Mouse (Mus musculus): ENCODE results near the gene Otogl. TPM values are rescaled to one million over a fixed set of nuclear protein-coding genes. Genes with fewer than 3 reads are reported as not detected.
A peak's percentile ranks its signal among the peaks of the same experiment; 100 is the strongest.

The Otogl gene
- polyA plus RNA-seq (2011; ENCODE audit: insufficient read depth, insufficient read length, low replicate concordance, missing spikeins), result not detected in 2 replicates

GRCm38 (mm10) chr10:107912084-107912573 lies at the start of gene Otogl:
TSS of gene Otogl (minus strand) at chr10:107912134.
- no peak within 1 kb of the TSS for H3K27ac ChIP-seq (ENCODE audit: control insufficient read depth, insufficient read depth, low read depth, low read length, poor library complexity)
- WGBS, result 67% methylated on average over 7 of the region's 7 CpGs
- TF ChIP-seq POLR2A (IDR thresholded peaks at IDR 0.05; ENCODE audit: borderline replicate concordance, control insufficient read depth, low read depth, low read length), result no peak
- H3K4me1 ChIP-seq (ENCODE audit: control insufficient read depth, insufficient read depth, low read length), result no peaks in the 10 kb centered on the region
- no peak within 1 kb of the TSS for H3K4me3 ChIP-seq (replicated peaks; ENCODE audit: control insufficient read depth, low read depth, low read length)

GRCm38 (mm10) chr10:107956588-107956987 lies 44.7 kb upstream of the Otogl start:
- Histone ChIP-seq H3K4me3 (replicated peaks; ENCODE audit: control insufficient read depth, low read depth, low read length) (no peak overlapping the region), H3K27ac (ENCODE audit: control insufficient read depth, insufficient read depth, low read depth, low read length, poor library complexity) (no peak overlapping the region), H3K4me1 (ENCODE audit: control insufficient read depth, insufficient read depth, low read length) (no peaks in the 10 kb centered on the region)
- 89% methylated on average over 5 of the region's 5 CpGs for WGBS
- TF ChIP-seq POLR2A (IDR thresholded peaks at IDR 0.05; ENCODE audit: borderline replicate concordance, control insufficient read depth, low read depth, low read length), result no peak
- no peak for TF ChIP-seq CTCF (IDR thresholded peaks at IDR 0.05; ENCODE audit: control insufficient read depth, insufficient read depth, low read length)

GRCm38 (mm10) chr10:107954444-107954843 lies 42.5 kb upstream of the Otogl start:
- no peak overlapping the region for H3K4me3 ChIP-seq (replicated peaks; ENCODE audit: control insufficient read depth, low read depth, low read length)
- no peak overlapping the region for H3K27ac ChIP-seq (ENCODE audit: control insufficient read depth, insufficient read depth, low read depth, low read length, poor library complexity)
- no peaks in the 10 kb centered on the region for H3K4me1 ChIP-seq (ENCODE audit: control insufficient read depth, insufficient read depth, low read length)
- TF ChIP-seq POLR2A (IDR thresholded peaks at IDR 0.05; ENCODE audit: borderline replicate concordance, control insufficient read depth, low read depth, low read length) (no peak), CTCF (IDR thresholded peaks at IDR 0.05; ENCODE audit: control insufficient read depth, insufficient read depth, low read length) (no peak)
- 86% methylated on average over 6 of the region's 6 CpGs for WGBS

GRCm38 (mm10) chr10:107951596-107951995 lies 39.7 kb upstream of the Otogl start:
- Histone ChIP-seq H3K4me1 (ENCODE audit: control insufficient read depth, insufficient read depth, low read length) (no peaks in the 10 kb centered on the region; the same call in 1 of the 2 replicates), H3K4me3 (replicated peaks; ENCODE audit: control insufficient read depth, low read depth, low read length) (no peak overlapping the region), H3K27ac (ENCODE audit: control insufficient read depth, insufficient read depth, low read depth, low read length, poor library complexity) (no peak overlapping the region)
- WGBS, result 76% methylated on average over 6 of the region's 6 CpGs
- TF ChIP-seq CTCF (IDR thresholded peaks at IDR 0.05; ENCODE audit: control insufficient read depth, insufficient read depth, low read length) (no peak), POLR2A (IDR thresholded peaks at IDR 0.05; ENCODE audit: borderline replicate concordance, control insufficient read depth, low read depth, low read length) (no peak)

GRCm38 (mm10) chr10:107949945-107950344 lies 38.0 kb upstream of the Otogl start:
- TF ChIP-seq POLR2A (IDR thresholded peaks at IDR 0.05; ENCODE audit: borderline replicate concordance, control insufficient read depth, low read depth, low read length) (no peak), CTCF (IDR thresholded peaks at IDR 0.05; ENCODE audit: control insufficient read depth, insufficient read depth, low read length) (no peak)
- WGBS, result 86% methylated on average over 5 of the region's 5 CpGs
- Histone ChIP-seq H3K27ac (ENCODE audit: control insufficient read depth, insufficient read depth, low read depth, low read length, poor library complexity) (no peak overlapping the region), H3K4me1 (ENCODE audit: control insufficient read depth, insufficient read depth, low read length) (no peaks in the 10 kb centered on the region; the same call in 1 of the 2 replicates), H3K4me3 (replicated peaks; ENCODE audit: control insufficient read depth, low read depth, low read length) (no peak overlapping the region)

GRCm38 (mm10) chr10:107948647-107949046 lies 36.7 kb upstream of the Otogl start:
- Histone ChIP-seq H3K27ac (ENCODE audit: control insufficient read depth, insufficient read depth, low read depth, low read length, poor library complexity) (no peak overlapping the region), H3K4me3 (replicated peaks; ENCODE audit: control insufficient read depth, low read depth, low read length) (no peak overlapping the region), H3K4me1 (ENCODE audit: control insufficient read depth, insufficient read depth, low read length) (no peaks in the 10 kb centered on the region; the same call in 1 of the 2 replicates)
- TF ChIP-seq CTCF (IDR thresholded peaks at IDR 0.05; ENCODE audit: control insufficient read depth, insufficient read depth, low read length) (no peak), POLR2A (IDR thresholded peaks at IDR 0.05; ENCODE audit: borderline replicate concordance, control insufficient read depth, low read depth, low read length) (no peak)
- WGBS, result 33% methylated on average over 8 of the region's 8 CpGs

GRCm38 (mm10) chr10:107948038-107948437 lies 36.1 kb upstream of the Otogl start:
- H3K4me1 ChIP-seq (ENCODE audit: control insufficient read depth, insufficient read depth, low read length), result no peaks in the 10 kb centered on the region; the same call in 1 of the 2 replicates
- TF ChIP-seq CTCF (IDR thresholded peaks at IDR 0.05; ENCODE audit: control insufficient read depth, insufficient read depth, low read length) (no peak), POLR2A (IDR thresholded peaks at IDR 0.05; ENCODE audit: borderline replicate concordance, control insufficient read depth, low read depth, low read length) (no peak)
- H3K4me3 ChIP-seq (replicated peaks; ENCODE audit: control insufficient read depth, low read depth, low read length), result no peak overlapping the region
- peak overlapping the region; percentile 45; the same call in 1 of the 2 replicates for H3K27ac ChIP-seq (ENCODE audit: control insufficient read depth, insufficient read depth, low read depth, low read length, poor library complexity)
- WGBS, result 0% methylated on average over 1 of the region's 1 CpGs

- Histone ChIP-seq H3K4me1 (ENCODE audit: control insufficient read depth, insufficient read depth, low read length) (no peaks in the 10 kb centered on the region; the same call in 1 of the 2 replicates), H3K4me3 (replicated peaks; ENCODE audit: control insufficient read depth, low read depth, low read length) (no peak overlapping the region), H3K27ac (ENCODE audit: control insufficient read depth, insufficient read depth, low read depth, low read length, poor library complexity) (no peak overlapping the region)
- no peak for TF ChIP-seq CTCF (IDR thresholded peaks at IDR 0.05; ENCODE audit: control insufficient read depth, insufficient read depth, low read length)
- TF ChIP-seq POLR2A (IDR thresholded peaks at IDR 0.05; ENCODE audit: borderline replicate concordance, control insufficient read depth, low read depth, low read length), result no peak
- 29% methylated on average over 5 of the region's 5 CpGs for WGBS
These were observed 34.4 kb upstream of the Otogl start for GRCm38 (mm10) chr10:107946348-107946747.

- TF ChIP-seq POLR2A (IDR thresholded peaks at IDR 0.05; ENCODE audit: borderline replicate concordance, control insufficient read depth, low read depth, low read length) (no peak), CTCF (IDR thresholded peaks at IDR 0.05; ENCODE audit: control insufficient read depth, insufficient read depth, low read length) (no peak)
- WGBS, result 62% methylated on average over 3 of the region's 3 CpGs
- no peaks in the 10 kb centered on the region; the same call in 1 of the 2 replicates for H3K4me1 ChIP-seq (ENCODE audit: control insufficient read depth, insufficient read depth, low read length)
These were observed 31.9 kb upstream of the Otogl start for GRCm38 (mm10) chr10:107943859-107944258.

More at GRCm38 (mm10) chr10:107943859-107944258, 31.9 kb upstream of the Otogl start:
- Histone ChIP-seq H3K27ac (ENCODE audit: control insufficient read depth, insufficient read depth, low read depth, low read length, poor library complexity) (no peak overlapping the region), H3K4me3 (replicated peaks; ENCODE audit: control insufficient read depth, low read depth, low read length) (no peak overlapping the region)
